Mouse (Mus musculus): ENCODE measurements around the gene Als2. TPM values are rescaled to one million over a fixed set of nuclear protein-coding genes. Genes with fewer than 3 reads are reported as not detected.

The Als2 gene
- polyA plus RNA-seq, 1 experiment from 2014 or later = 13.2 TPM

DNA sequence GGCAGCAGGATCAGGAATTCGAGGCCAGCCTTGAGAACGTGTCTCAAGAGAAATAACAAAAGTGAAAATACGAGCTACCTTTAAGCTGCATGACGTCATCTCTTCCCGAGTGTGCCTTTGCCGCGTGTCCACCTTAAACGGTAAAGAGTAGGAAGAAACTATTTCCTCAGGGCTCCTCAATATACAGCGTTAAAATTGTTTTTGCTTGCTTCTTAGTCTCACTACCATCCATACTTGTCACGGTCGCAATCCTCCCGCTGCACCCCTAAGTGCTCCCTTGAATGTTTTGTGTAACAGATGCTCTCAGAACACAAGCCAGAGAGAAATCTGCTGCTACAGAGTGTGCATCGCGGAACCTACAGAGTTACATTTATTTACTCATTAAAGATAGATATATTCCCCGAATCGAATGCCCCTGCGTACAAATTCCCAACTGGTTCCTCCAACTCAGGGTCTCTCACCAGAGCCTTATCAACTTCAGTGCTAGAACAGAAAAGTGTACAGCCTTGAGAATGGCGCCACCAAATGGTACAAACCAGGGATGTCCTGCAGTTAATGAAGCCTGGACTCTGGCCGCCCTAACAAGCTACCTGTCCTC, 682 bp upstream of the Als2 start:
- WGBS = 1% methylated on average over 19 of the region's 19 CpGs
- peak; percentile 68 for DNase-seq (ENCODE audit: low spot score)
- Histone ChIP-seq H3K27ac (peak overlapping the region; percentile 87), H3K4me3 (peak overlapping the region; percentile 63), H3K27me3 (ENCODE audit: low read depth, poor library complexity, severe bottlenecking) (no peaks in the 10 kb centered on the region), H3K9me3 (replicated peaks) (no peaks in the 10 kb centered on the region), H3K36me3 (no peaks in the 10 kb centered on the region), H3K4me1 (peaks cover 3% of the 10 kb centered on the region; the same call in 1 of the 2 replicates)

GRCm38 (mm10) chr1:59229187-59229586, 7.8 kb downstream of the Als2 start:
- peaks cover 7% of the 10 kb centered on the region; the same call in 1 of the 2 replicates for H3K36me3 ChIP-seq
- no peak overlapping the region for H3K27ac ChIP-seq
- no peaks in the 10 kb centered on the region for H3K9me3 ChIP-seq (replicated peaks)
- no peak overlapping the region for H3K4me3 ChIP-seq
- H3K4me1 ChIP-seq = no peaks in the 10 kb centered on the region
- WGBS = 42% methylated on average over 4 of the region's 4 CpGs
- no peak for DNase-seq (ENCODE audit: low spot score)
- no peaks in the 10 kb centered on the region for H3K27me3 ChIP-seq (ENCODE audit: low read depth, poor library complexity, severe bottlenecking)

- WGBS = 92% methylated on average over 7 of the region's 7 CpGs
- Histone ChIP-seq H3K27me3 (ENCODE audit: low read depth, poor library complexity, severe bottlenecking) (no peaks in the 10 kb centered on the region), H3K9me3 (replicated peaks) (no peaks in the 10 kb centered on the region), H3K27ac (no peak overlapping the region), H3K36me3 (peaks cover 7% of the 10 kb centered on the region; the same call in 1 of the 2 replicates), H3K4me3 (no peak overlapping the region), H3K4me1 (no peaks in the 10 kb centered on the region)
- DNase-seq (ENCODE audit: low spot score) = no peak
Observed at GRCm38 (mm10) chr1:59228552-59228951, 8.5 kb downstream of the Als2 start.

DNA sequence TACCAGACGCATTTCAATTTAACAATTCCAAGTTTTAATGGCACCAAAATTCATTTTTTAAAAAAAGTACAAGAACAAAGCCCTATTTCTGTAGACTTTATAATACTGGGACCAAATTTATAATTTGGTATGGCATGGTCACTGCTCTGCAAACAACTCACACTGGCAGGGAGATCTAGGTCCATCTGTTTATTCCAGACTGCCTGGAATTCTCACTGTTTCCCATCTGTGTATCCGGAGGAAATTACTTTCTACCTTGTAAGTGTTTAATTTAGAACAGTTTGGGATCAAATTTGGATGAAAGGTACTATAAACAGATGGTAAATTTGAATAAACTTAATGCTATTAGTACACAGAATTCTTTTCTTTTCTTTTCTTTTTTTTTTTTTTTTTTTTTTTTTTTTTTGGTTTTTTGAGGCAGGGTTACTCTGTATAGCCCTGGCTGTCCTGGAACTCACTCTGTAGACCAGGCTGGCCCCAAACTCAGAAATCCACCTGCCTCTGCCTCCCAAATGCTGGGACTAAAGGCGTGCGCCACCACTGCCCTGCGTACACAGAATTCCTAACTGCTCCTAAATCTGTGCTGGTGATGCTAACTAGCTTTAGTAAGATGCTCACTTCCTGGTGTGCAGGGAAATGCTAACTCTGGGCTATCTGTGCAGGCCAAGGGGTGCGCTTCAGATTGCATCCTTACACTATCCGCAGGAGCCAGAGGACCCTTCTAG, 14.8 kb downstream of the Als2 start:
- no peak overlapping the region for H3K4me3 ChIP-seq
- no peaks in the 10 kb centered on the region for H3K27me3 ChIP-seq (ENCODE audit: low read depth, poor library complexity, severe bottlenecking)
- 0 out of 2 replicates have a peak, but pooled peaks cover 2% of the 10 kb centered on the region for H3K36me3 ChIP-seq
- H3K9me3 ChIP-seq (replicated peaks) = no peaks in the 10 kb centered on the region
- DNase-seq (ENCODE audit: low spot score) = no peak
- H3K4me1 ChIP-seq = no peaks in the 10 kb centered on the region
- 93% methylated on average over 7 of the region's 7 CpGs for WGBS
- no peak overlapping the region for H3K27ac ChIP-seq

DNA sequence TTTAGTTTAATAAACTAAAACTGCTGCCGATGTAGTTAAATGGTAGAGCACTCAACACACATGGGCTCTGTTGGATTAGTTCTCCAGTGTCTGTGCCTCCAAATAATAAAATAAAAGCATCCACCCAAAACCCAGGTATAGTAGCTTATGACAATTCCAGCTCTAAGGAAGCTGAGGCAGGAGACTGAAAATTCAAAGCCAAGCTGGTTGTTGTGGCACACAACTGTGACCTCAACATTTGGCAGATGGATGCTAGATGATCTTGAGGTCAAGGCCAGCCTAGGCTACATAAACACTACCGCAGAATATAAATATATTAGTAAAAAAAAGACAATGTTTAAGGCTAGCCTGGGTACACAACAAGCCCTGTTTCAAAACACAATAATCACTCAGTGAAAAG, 15.4 kb downstream of the Als2 start:
- 98% methylated on average over 2 of the region's 2 CpGs for WGBS
- DNase-seq (ENCODE audit: low spot score) = no peak

DNA sequence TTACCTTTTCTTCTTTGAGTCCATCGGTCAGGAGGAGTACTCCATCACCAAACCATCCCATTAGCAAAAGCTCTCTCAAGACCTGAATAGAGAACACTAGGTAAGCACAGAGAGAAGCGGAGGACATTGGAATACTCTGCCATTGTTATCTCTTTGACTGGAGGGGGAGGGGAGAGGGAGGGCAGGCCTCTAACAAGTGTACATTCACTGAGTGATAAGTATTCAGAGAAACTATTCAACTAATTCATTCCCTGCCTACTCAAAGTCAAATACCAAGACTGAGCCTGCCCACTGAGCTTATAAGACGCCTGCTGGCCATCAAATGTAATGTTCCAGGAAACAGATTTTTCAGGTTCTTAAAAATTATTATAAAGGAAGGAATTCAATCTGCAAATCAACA, 16.7 kb downstream of the Als2 start:
- H3K27me3 ChIP-seq (ENCODE audit: low read depth, poor library complexity, severe bottlenecking) = no peaks in the 10 kb centered on the region
- no peak overlapping the region for H3K27ac ChIP-seq
- H3K4me3 ChIP-seq = no peak overlapping the region
- no peak for DNase-seq (ENCODE audit: low spot score)
- H3K4me1 ChIP-seq = no peaks in the 10 kb centered on the region
- H3K36me3 ChIP-seq = peaks cover 10% of the 10 kb centered on the region
- 94% methylated on average over 3 of the region's 3 CpGs for WGBS
- H3K9me3 ChIP-seq (replicated peaks) = no peaks in the 10 kb centered on the region

More for the DNA sequence above, 15.4 kb downstream of the Als2 start:
- no peak overlapping the region for H3K27ac ChIP-seq
- H3K4me1 ChIP-seq = no peaks in the 10 kb centered on the region
- H3K27me3 ChIP-seq (ENCODE audit: low read depth, poor library complexity, severe bottlenecking) = no peaks in the 10 kb centered on the region
- H3K9me3 ChIP-seq (replicated peaks) = no peaks in the 10 kb centered on the region
- peaks cover 4% of the 10 kb centered on the region; the same call in 1 of the 2 replicates for H3K36me3 ChIP-seq
- H3K4me3 ChIP-seq = no peak overlapping the region

GRCm38 (mm10) chr1:59215446-59215845, 21.6 kb downstream of the Als2 start:
- WGBS = 95% methylated on average over 11 of the region's 11 CpGs
- DNase-seq (ENCODE audit: low spot score) = no peak
- Histone ChIP-seq H3K4me1 (no peaks in the 10 kb centered on the region), H3K27ac (no peak overlapping the region), H3K4me3 (no peak overlapping the region), H3K36me3 (peaks cover 23% of the 10 kb centered on the region), H3K9me3 (replicated peaks) (no peaks in the 10 kb centered on the region), H3K27me3 (ENCODE audit: low read depth, poor library complexity, severe bottlenecking) (no peaks in the 10 kb centered on the region)

- H3K27ac ChIP-seq = no peak overlapping the region
- H3K4me1 ChIP-seq = no peaks in the 10 kb centered on the region
- H3K27me3 ChIP-seq (ENCODE audit: low read depth, poor library complexity, severe bottlenecking) = no peaks in the 10 kb centered on the region
- DNase-seq (ENCODE audit: low spot score) = no peak
- no peak overlapping the region for H3K4me3 ChIP-seq
- whole genome bisulfite sequencing = no CpG with 5 or more reads among the region's 1 CpGs
- H3K9me3 ChIP-seq (replicated peaks) = no peaks in the 10 kb centered on the region
- H3K36me3 ChIP-seq = peaks cover 29% of the 10 kb centered on the region
Observed at GRCm38 (mm10) chr1:59212951-59213350, 24.1 kb downstream of the Als2 start.

GRCm38 (mm10) chr1:59212076-59212779, 24.8 kb downstream of the Als2 start:
- no peaks in the 10 kb centered on the region for H3K9me3 ChIP-seq (replicated peaks)
- H3K36me3 ChIP-seq = peaks cover 27% of the 10 kb centered on the region
- H3K27me3 ChIP-seq (ENCODE audit: low read depth, poor library complexity, severe bottlenecking) = no peaks in the 10 kb centered on the region
- H3K4me1 ChIP-seq = no peaks in the 10 kb centered on the region
- DNase-seq (ENCODE audit: low spot score) = no peak
- no peak overlapping the region for H3K27ac ChIP-seq
- WGBS = 87% methylated on average over 5 of the region's 5 CpGs
- H3K4me3 ChIP-seq = no peak overlapping the region

DNA sequence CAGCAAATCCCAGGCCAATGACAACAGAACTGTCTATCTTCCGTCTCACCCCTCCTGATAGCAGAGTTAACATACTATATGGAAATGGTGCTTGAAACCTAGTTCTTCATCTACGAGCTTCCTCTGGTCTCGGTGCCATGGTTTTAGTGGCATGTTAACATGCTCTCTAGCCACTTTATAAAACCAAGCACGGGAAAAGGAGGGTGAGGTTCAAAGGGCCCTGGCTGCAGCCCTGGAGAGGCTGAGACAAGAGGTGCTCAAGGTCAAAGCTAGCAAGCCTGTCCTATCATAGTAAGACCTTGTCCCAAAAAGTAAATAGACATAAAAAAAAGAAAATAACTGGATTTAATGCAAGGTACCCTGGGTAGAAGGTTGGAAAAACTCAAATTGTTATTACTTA, 25.4 kb downstream of the Als2 start:
- no peaks in the 10 kb centered on the region for H3K9me3 ChIP-seq (replicated peaks)
- no peak for DNase-seq (ENCODE audit: low spot score)
- WGBS = 87% methylated on average over 4 of the region's 4 CpGs
- H3K4me3 ChIP-seq = no peak overlapping the region
- H3K4me1 ChIP-seq = no peaks in the 10 kb centered on the region
- no peaks in the 10 kb centered on the region for H3K27me3 ChIP-seq (ENCODE audit: low read depth, poor library complexity, severe bottlenecking)
- H3K27ac ChIP-seq = no peak overlapping the region
- H3K36me3 ChIP-seq = peaks cover 26% of the 10 kb centered on the region

DNA sequence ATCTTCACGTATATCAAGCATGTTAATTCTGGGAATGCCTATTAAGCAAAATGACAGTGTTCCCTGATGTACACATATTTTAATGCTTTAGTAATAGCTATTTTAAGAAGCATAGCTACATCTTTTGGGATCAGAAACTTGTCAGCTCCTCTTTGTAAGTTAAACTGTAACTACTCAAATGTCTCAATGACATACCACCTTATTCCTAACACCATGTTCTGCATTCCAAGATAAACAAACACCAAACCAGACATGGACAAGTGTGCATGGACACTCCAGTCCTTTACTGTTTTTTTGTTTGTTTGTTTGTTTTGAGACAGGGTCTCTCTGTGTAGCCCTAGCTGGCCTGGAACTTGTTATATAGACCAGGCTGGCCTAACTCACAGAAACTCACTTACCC, 28.7 kb downstream of the Als2 start:
- Histone ChIP-seq H3K36me3 (peaks cover 14% of the 10 kb centered on the region), H3K27ac (no peak overlapping the region), H3K27me3 (ENCODE audit: low read depth, poor library complexity, severe bottlenecking) (no peaks in the 10 kb centered on the region), H3K9me3 (replicated peaks) (no peaks in the 10 kb centered on the region), H3K4me1 (no peaks in the 10 kb centered on the region), H3K4me3 (no peak overlapping the region)
- no peak for DNase-seq (ENCODE audit: low spot score)
- WGBS = 98% methylated on average over 1 of the region's 1 CpGs

DNA sequence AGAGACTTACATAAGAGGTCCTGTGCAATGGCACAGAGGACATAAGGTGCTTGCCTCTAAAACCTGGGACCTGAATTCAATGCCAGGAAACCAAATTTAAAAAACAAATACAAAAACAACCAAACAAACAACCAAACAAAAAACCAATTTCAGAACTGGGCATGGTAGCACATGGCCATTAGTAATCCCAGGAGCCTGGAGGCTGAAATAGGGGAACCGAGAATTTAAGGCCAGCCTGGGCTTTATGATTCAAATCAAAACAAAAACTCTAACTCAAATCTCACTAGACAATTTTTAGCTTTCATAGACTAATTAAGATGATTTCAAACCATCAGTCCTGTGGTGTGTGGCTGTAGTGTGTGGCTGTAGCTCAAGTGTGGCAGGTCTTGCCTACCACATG, 32.5 kb downstream of the Als2 start:
- Histone ChIP-seq H3K36me3 (peaks cover 26% of the 10 kb centered on the region), H3K27me3 (ENCODE audit: low read depth, poor library complexity, severe bottlenecking) (no peaks in the 10 kb centered on the region), H3K9me3 (replicated peaks) (no peaks in the 10 kb centered on the region), H3K4me3 (no peak overlapping the region), H3K27ac (no peak overlapping the region), H3K4me1 (no peaks in the 10 kb centered on the region)
- no peak for DNase-seq (ENCODE audit: low spot score)
- WGBS = 94% methylated on average over 1 of the region's 1 CpGs

DNA sequence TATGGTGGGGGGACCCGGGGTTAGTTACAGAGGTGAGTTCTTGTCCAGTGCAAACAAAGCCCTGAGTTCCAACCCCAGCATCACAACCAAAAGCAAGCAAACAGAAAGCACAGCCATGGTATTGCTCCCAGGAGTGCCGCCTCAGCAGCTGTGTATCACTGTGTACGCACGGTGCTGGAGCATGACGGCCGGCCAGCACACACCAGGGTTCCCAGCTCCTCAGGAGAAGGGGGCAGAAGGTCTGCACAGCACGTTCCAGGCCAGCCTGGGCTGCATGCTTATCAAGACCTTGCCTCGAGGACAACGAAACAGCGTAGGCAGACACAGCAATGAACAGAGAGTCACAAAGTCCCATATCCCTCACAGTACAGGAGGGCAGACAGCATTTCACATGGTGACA, 34.7 kb downstream of the Als2 start:
- Histone ChIP-seq H3K4me1 (no peaks in the 10 kb centered on the region), H3K27ac (no peak overlapping the region), H3K36me3 (peaks cover 20% of the 10 kb centered on the region), H3K4me3 (no peak overlapping the region), H3K27me3 (ENCODE audit: low read depth, poor library complexity, severe bottlenecking) (no peaks in the 10 kb centered on the region), H3K9me3 (replicated peaks) (no peaks in the 10 kb centered on the region)
- no peak for DNase-seq (ENCODE audit: low spot score)
- WGBS = 92% methylated on average over 10 of the region's 10 CpGs
